Mouse (Mus musculus): ENCODE measurements around the gene Gli3. TPM values are rescaled to one million over a fixed set of nuclear protein-coding genes. Genes with fewer than 3 reads are reported as not detected.

Gli3 gene
- polyA plus RNA-seq, 2 experiments = 33.4 to 42.6 TPM

GRCm38 (mm10) chr13:15665514-15665913 is 202.5 kb downstream of the Gli3 start:
- no peak overlapping the region for H3K9ac ChIP-seq (ENCODE audit: low read depth, low read length, severe bottlenecking)
- no peak for ATAC-seq (ENCODE audit: low FRiP score, low read depth)
- 61% methylated on average over 8 of the region's 8 CpGs for WGBS

GRCm38 (mm10) chr13:15670144-15670961 is 207.3 kb downstream of the Gli3 start:
- Histone ChIP-seq H3K36me3 (ENCODE audit: control insufficient read depth, insufficient read depth, low read length) (peaks cover 24% of the 10 kb centered on the region; the same call in 1 of the 2 replicates), H3K4me3 (replicated peaks; ENCODE audit: low read length) (no peak overlapping the region), H3K4me2 (replicated peaks; ENCODE audit: low read depth, low read length, severe bottlenecking) (no peak overlapping the region), H3K27me3 (ENCODE audit: control insufficient read depth, insufficient read depth, low read length) (no peaks in the 10 kb centered on the region), H3K4me1 (ENCODE audit: control insufficient read depth, insufficient read depth, low read length) (peaks cover 8% of the 10 kb centered on the region), H3K9ac (ENCODE audit: low read depth, low read length, severe bottlenecking) (no peak overlapping the region), H3K9me3 (ENCODE audit: control insufficient read depth, low read length) (no peaks in the 10 kb centered on the region), H3K27ac (replicated peaks; ENCODE audit: low read depth, low read length) (no peak overlapping the region)
- 72% methylated on average over 9 of the region's 9 CpGs for WGBS
- ATAC-seq (ENCODE audit: low FRiP score, low read depth) = no peak
- DNase-seq (ENCODE audit: low spot score) = no peak
- no peak for TF ChIP-seq POLR2A (IDR thresholded peaks at IDR 0.05; ENCODE audit: borderline replicate concordance, extremely low read depth, insufficient read depth, insufficient read length)

More at GRCm38 (mm10) chr13:15665514-15665913, 202.5 kb downstream of the Gli3 start:
- Histone ChIP-seq H3K27me3 (ENCODE audit: control insufficient read depth, insufficient read depth, low read length) (no peaks in the 10 kb centered on the region), H3K4me3 (replicated peaks; ENCODE audit: low read length) (no peak overlapping the region), H3K27ac (replicated peaks; ENCODE audit: low read depth, low read length) (no peak overlapping the region), H3K36me3 (ENCODE audit: control insufficient read depth, insufficient read depth, low read length) (peaks cover 54% of the 10 kb centered on the region), H3K4me1 (ENCODE audit: control insufficient read depth, insufficient read depth, low read length) (peaks cover 30% of the 10 kb centered on the region), H3K9me3 (ENCODE audit: control insufficient read depth, low read length) (no peaks in the 10 kb centered on the region), H3K4me2 (replicated peaks; ENCODE audit: low read depth, low read length, severe bottlenecking) (no peak overlapping the region)
- DNase-seq (ENCODE audit: low spot score) = no peak
- no peak for TF ChIP-seq POLR2A (IDR thresholded peaks at IDR 0.05; ENCODE audit: borderline replicate concordance, extremely low read depth, insufficient read depth, insufficient read length)

GRCm38 (mm10) chr13:15670962-15671313 is 207.9 kb downstream of the Gli3 start:
- no peak for TF ChIP-seq POLR2A (IDR thresholded peaks at IDR 0.05; ENCODE audit: borderline replicate concordance, extremely low read depth, insufficient read depth, insufficient read length)
- DNase-seq (ENCODE audit: low spot score) (no peak), ATAC-seq (ENCODE audit: low FRiP score, low read depth) (no peak)
- Histone ChIP-seq H3K4me3 (replicated peaks; ENCODE audit: low read length) (no peak overlapping the region), H3K27me3 (ENCODE audit: control insufficient read depth, insufficient read depth, low read length) (no peaks in the 10 kb centered on the region), H3K9me3 (ENCODE audit: control insufficient read depth, low read length) (no peaks in the 10 kb centered on the region), H3K4me2 (replicated peaks; ENCODE audit: low read depth, low read length, severe bottlenecking) (no peak overlapping the region), H3K36me3 (ENCODE audit: control insufficient read depth, insufficient read depth, low read length) (peaks cover 20% of the 10 kb centered on the region; the same call in 1 of the 2 replicates), H3K9ac (ENCODE audit: low read depth, low read length, severe bottlenecking) (no peak overlapping the region), H3K4me1 (ENCODE audit: control insufficient read depth, insufficient read depth, low read length) (peaks cover 2% of the 10 kb centered on the region), H3K27ac (replicated peaks; ENCODE audit: low read depth, low read length) (no peak overlapping the region)
- 49% methylated on average over 4 of the region's 4 CpGs for WGBS

GRCm38 (mm10) chr13:15675480-15675879 is 212.4 kb downstream of the Gli3 start:
- Histone ChIP-seq H3K36me3 (ENCODE audit: control insufficient read depth, insufficient read depth, low read length) (peaks cover 14% of the 10 kb centered on the region), H3K4me2 (replicated peaks; ENCODE audit: low read depth, low read length, severe bottlenecking) (no peak overlapping the region), H3K9ac (ENCODE audit: low read depth, low read length, severe bottlenecking) (no peak overlapping the region), H3K4me3 (replicated peaks; ENCODE audit: low read length) (no peak overlapping the region), H3K9me3 (ENCODE audit: control insufficient read depth, low read length) (no peaks in the 10 kb centered on the region), H3K27me3 (ENCODE audit: control insufficient read depth, insufficient read depth, low read length) (no peaks in the 10 kb centered on the region), H3K4me1 (ENCODE audit: control insufficient read depth, insufficient read depth, low read length) (no peaks in the 10 kb centered on the region), H3K27ac (replicated peaks; ENCODE audit: low read depth, low read length) (no peak overlapping the region)
- no peak for DNase-seq (ENCODE audit: low spot score)
- ATAC-seq (ENCODE audit: low FRiP score, low read depth) = no peak
- no peak for TF ChIP-seq POLR2A (IDR thresholded peaks at IDR 0.05; ENCODE audit: borderline replicate concordance, extremely low read depth, insufficient read depth, insufficient read length)

GRCm38 (mm10) chr13:15677106-15677760 is 214.2 kb downstream of the Gli3 start:
- no peak for ATAC-seq (ENCODE audit: low FRiP score, low read depth)
- Histone ChIP-seq H3K36me3 (ENCODE audit: control insufficient read depth, insufficient read depth, low read length) (peaks cover 9% of the 10 kb centered on the region; the same call in 1 of the 2 replicates), H3K9me3 (ENCODE audit: control insufficient read depth, low read length) (no peaks in the 10 kb centered on the region), H3K27me3 (ENCODE audit: control insufficient read depth, insufficient read depth, low read length) (no peaks in the 10 kb centered on the region), H3K4me1 (ENCODE audit: control insufficient read depth, insufficient read depth, low read length) (no peaks in the 10 kb centered on the region), H3K4me2 (replicated peaks; ENCODE audit: low read depth, low read length, severe bottlenecking) (no peak overlapping the region), H3K27ac (replicated peaks; ENCODE audit: low read depth, low read length) (no peak overlapping the region), H3K4me3 (replicated peaks; ENCODE audit: low read length) (no peak overlapping the region), H3K9ac (ENCODE audit: low read depth, low read length, severe bottlenecking) (no peak overlapping the region)
- TF ChIP-seq POLR2A (IDR thresholded peaks at IDR 0.05; ENCODE audit: borderline replicate concordance, extremely low read depth, insufficient read depth, insufficient read length) = no peak
- DNase-seq (ENCODE audit: low spot score) = no peak
- 95% methylated on average over 4 of the region's 4 CpGs for WGBS

Measured in limb, embryonic 14.5 days (tissue).